Mouse (Mus musculus): Measurements from ENCODE around the gene Ube2c. TPM values are rescaled to one million over a fixed set of nuclear protein-coding genes. Genes with fewer than 3 reads are reported as not detected.
A peak's percentile ranks its signal among the peaks of the same experiment; 100 is the strongest.

Gene Ube2c
- total RNA-seq, 2 experiments from 2014 or later = 1.2 TPM; not detected in 1

- no peak for DNase-seq (ENCODE audit: extremely low spot score in 1 of 2, low spot score in 1 of 2)
These were observed 46.1 kb downstream of the Ube2c start for GRCm38 (mm10) chr2:164815821-164816220.

- DNase-seq (ENCODE audit: extremely low spot score in 1 of 2, low spot score in 1 of 2) = no peak
These were observed 47.5 kb downstream of the Ube2c start for GRCm38 (mm10) chr2:164817206-164817605.

GRCm38 (mm10) chr2:164817703-164818102, 48.0 kb downstream of the Ube2c start:
- no peak for DNase-seq (ENCODE audit: extremely low spot score in 1 of 2, low spot score in 1 of 2)

GRCm38 (mm10) chr2:164821060-164821459, 51.4 kb downstream of the Ube2c start:
- no peak for DNase-seq (ENCODE audit: extremely low spot score in 1 of 2, low spot score in 1 of 2)

DNA sequence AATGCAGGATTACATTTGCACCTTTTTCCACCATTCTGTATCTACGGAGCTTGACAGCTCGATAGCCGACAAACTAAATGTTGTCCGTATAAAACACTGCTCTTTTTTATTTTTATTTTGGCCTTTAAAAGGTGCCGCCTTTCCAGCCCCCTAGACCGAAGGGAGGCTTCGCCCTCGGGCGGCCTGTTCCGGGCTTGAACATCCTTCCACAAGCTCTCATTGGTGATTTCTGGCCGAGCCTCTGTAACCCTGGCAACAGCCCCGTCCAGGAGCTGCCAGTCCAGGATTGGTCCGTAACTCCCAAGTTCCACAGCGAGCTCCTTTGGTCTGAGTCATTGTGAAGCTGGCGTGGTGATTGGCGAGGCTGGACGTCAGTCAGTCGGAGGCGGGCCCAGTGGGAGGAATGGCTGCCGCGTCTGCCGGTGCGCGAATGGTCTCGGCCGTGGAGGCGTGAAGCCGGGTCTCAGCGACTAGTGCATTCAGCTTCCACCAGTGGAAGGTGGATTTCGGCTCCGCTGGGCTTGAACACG, 53.0 kb downstream of the Ube2c start, which contains the start of gene Zswim1:
Gene Zswim1 (plus strand): TSS at position 51 of the 530 bp plus-strand sequence.
- DNase-seq (ENCODE audit: extremely low spot score in 1 of 2, low spot score in 1 of 2) = peak; percentile 100

GRCm38 (mm10) chr2:164823181-164823585, 53.5 kb downstream of the Ube2c start:
- no peak for DNase-seq (ENCODE audit: extremely low spot score in 1 of 2, low spot score in 1 of 2)

DNA sequence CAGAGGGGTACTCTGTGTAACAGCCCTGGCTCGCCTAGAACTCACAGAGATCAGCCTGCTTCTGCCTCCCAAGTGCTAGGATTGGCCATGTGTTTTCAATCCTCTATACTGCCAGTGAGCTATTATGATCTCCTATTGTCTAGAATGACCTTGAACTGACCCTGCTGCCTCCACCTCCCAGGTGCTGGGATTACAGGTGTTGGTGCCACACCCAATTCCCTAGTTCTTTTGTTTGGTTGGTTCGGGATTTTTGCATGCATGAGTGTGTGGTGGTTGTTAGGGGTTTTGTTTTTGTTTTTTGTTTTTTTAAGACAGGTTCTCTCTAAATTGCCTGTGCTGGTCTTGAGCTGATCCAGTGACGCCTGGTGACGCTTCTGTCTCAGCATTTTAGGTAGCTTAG, 54.3 kb downstream of the Ube2c start:
- DNase-seq (ENCODE audit: extremely low spot score in 1 of 2, low spot score in 1 of 2) = no peak

- DNase-seq (ENCODE audit: extremely low spot score in 1 of 2, low spot score in 1 of 2) = no peak
These were observed 55.8 kb downstream of the Ube2c start for GRCm38 (mm10) chr2:164825521-164825920.

DNA sequence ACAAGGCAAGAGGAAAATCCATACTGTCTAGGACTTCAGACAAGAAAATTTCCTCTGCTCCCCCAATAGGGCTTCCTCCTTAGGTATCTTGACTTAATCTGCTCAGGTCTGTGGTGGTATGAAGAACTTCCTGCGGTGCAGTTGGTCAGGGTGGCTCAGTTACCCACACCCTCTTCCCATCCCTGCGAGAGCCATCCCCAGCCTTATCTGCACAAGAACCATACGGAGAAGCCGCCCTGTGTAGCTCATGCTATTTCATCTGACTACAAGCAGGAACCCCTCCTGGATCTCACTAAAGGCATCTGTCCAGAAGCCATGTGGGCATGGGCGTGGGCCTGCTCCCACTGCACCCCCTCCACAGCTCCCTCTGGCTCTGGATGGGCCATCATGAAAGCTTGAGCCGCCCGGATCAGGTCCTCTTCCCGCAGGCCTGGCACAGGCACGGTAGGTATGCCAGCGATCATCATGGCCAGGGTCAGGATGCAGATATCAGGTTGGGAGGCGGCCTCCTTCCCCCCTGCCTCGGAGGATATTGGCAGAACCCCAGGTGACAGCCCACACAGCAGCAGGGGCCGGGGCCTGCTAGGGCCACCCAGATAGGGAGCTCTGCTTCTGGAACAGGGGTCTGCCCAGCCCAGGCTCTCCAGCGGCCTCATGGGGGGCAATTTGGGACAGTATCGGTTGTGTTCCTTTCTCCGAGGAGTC, 57.6 kb downstream of the Ube2c start:
- DNase-seq (ENCODE audit: extremely low spot score in 1 of 2, low spot score in 1 of 2) = no peak

Other genes starting within 250 kb of the Ube2c start
- under 1 TPM in 1 of 2 experiments, not detected in 1; 0.34 TPM for gene Wfdc2, start 207.5 kb upstream of the Ube2c start, total RNA-seq (2021)
- not detected for gene Spint3, start 196.4 kb upstream of the Ube2c start, total RNA-seq (2021)
- not detected for gene Wfdc6a, start 184.5 kb upstream of the Ube2c start, total RNA-seq (2021)
- gene Eppin, start 176.3 kb upstream of the Ube2c start, total RNA-seq (2021) = not detected
- not detected for gene Wfdc6b, start 156.4 kb upstream of the Ube2c start, total RNA-seq (2021)
- not detected for gene Wfdc8, start 156.3 kb upstream of the Ube2c start, total RNA-seq (2021)
- gene Wfdc16, start 131.1 kb upstream of the Ube2c start, total RNA-seq (2021) = not detected
- not detected for gene Wfdc10, start 113.9 kb upstream of the Ube2c start, total RNA-seq (2021)
- gene Wfdc9, start 113.3 kb upstream of the Ube2c start, total RNA-seq (2021) = not detected
- not detected for gene Wfdc11, start 95.8 kb upstream of the Ube2c start, total RNA-seq (2021)
- gene Wfdc13, start 84.8 kb upstream of the Ube2c start, total RNA-seq (2021) = not detected
- not detected for gene Spint4, start 71.4 kb upstream of the Ube2c start, total RNA-seq (2021)
- not detected for gene Spint5, start 54.6 kb upstream of the Ube2c start, total RNA-seq (2021)
- 1 to 10 TPM in 1 of 2 experiments, under 1 TPM in 1; 0.89 to 1.0 TPM for gene Wfdc3, start 24.0 kb upstream of the Ube2c start, total RNA-seq (2021)
- 10 to 100 TPM; 37.0 TPM for gene Dnttip1, start 23.9 kb upstream of the Ube2c start, total RNA-seq (2021)
- not detected for gene Tnnc2, start 10.1 kb downstream of the Ube2c start, total RNA-seq (2021)
- gene Snx21, start 15.9 kb downstream of the Ube2c start, total RNA-seq (2021) = 10 to 100 TPM; 38.0 to 45.8 TPM
- 10 to 100 TPM; 24.3 to 25.4 TPM for gene Acot8, start 35.0 kb downstream of the Ube2c start, total RNA-seq (2021)
- 1 to 10 TPM; 7.8 to 9.3 TPM for gene Zswim3, start 35.2 kb downstream of the Ube2c start, total RNA-seq (2021)
- 10 to 100 TPM; 22.7 to 22.9 TPM for gene Zswim1, start 52.8 kb downstream of the Ube2c start, total RNA-seq (2021)
- gene Spata25, start 58.6 kb downstream of the Ube2c start, total RNA-seq (2021) = not detected
- gene Ctsa, start 63.0 kb downstream of the Ube2c start, total RNA-seq (2021) = 100 to 1,000 TPM in 1 of 2 experiments, 10 to 100 TPM in 1; 93.3 to 106 TPM
- gene Neurl2, start 63.6 kb downstream of the Ube2c start, total RNA-seq (2021) = 1 to 10 TPM; 3.4 to 4.6 TPM
- gene Pltp, start 87.8 kb downstream of the Ube2c start, total RNA-seq (2021) = 10 to 100 TPM; 68.8 to 73.7 TPM
- gene Pcif1, start 109.4 kb downstream of the Ube2c start, total RNA-seq (2021) = 10 to 100 TPM; 40.4 to 47.2 TPM
- gene Zfp335, start 141.9 kb downstream of the Ube2c start, total RNA-seq (2021) = 10 to 100 TPM; 23.3 to 29.1 TPM
- gene Mmp9, start 170.9 kb downstream of the Ube2c start, total RNA-seq (2021) = 1 to 10 TPM; 1.5 to 1.8 TPM
- gene Slc12a5, start 190.9 kb downstream of the Ube2c start, total RNA-seq (2021) = 100 to 1,000 TPM; 366 to 382 TPM

All from layer of hippocampus, postnatal 25 days (tissue).